Mouse (Mus musculus): Measurements from ENCODE around the gene Nid1. TPM values are rescaled to one million over a fixed set of nuclear protein-coding genes. Genes with fewer than 3 reads are reported as not detected.

The Nid1 gene
- 56.8 and 58.2 TPM in 2 replicates for polyA plus RNA-seq (2012; rRNA removed)

DNA sequence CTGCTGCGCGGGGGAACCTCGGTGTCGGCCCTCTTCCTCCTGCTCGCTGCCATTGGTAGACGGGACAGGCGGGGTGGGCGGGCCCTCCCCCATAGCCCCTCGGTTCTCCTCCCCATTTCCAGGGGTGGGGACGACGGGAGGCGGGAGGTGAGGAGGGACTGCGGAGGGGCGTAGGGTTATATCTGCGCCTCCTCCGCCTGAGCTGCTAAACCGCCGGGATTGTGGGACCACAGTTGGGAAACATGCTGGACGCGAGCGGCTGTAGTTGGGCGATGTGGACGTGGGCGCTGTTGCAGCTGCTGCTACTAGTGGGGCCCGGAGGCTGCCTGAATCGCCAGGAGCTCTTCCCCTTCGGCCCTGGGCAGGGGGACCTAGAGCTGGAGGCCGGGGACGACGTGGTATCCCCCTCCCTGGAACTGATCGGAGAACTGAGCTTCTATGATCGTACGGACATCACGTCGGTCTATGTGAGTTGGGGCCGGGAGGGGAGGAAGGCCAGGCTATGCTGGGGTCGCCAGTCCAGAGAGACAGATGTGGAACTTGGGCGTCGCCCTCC, at the start of gene Nid1:
Nid1 (plus strand) TSS at position 92 of the 556 bp plus-strand sequence.

DNA sequence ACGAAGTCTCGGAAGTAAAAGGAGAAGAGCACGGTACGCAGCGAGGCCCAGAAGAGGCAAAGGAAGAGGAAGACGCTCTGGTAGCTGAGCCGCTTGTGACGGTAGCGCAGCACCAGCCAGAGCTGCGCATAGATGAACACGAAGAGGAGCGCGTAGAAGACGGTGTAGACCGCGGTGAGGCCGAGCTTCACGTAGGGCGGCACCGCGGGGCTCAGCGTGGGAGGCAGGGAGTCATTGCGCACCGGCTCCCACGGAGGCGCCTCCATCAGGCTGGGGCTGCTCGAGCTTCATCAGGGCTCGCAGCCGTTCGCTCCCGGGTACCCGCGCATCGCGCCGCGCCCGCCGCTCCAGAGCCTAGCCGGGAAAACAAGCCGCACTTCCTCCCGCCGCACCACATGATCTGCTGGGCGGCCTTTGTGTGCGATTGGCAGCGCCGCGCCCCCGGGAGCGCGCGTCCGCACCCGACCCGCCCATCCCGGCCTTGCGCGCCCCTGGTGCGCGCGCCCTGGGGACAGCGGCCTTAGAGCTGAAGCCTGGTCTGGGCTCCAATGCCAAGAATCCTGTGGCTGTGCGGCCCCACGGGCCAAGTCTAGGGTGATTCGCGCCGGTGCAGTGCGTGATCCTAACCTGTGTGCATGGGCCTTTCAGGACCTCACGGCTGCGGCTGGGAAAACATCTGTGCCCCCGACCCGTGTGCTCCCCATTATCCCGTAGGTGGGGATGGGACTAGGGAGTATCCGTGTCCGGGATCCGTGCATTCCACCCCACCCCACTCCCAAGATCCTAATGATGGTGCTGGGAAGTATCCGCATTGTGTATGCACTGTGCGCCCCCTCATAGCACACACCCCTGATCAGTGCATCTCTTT, 43.9 kb upstream of the Nid1 start, which contains the start of gene Gpr137b:
Gpr137b (minus strand) TSS at position 787 of the 868 bp plus-strand sequence.

Other genes starting within 250 kb of the Nid1 start
- gene Gpr137b, start 43.5 kb upstream of the Nid1 start, polyA plus RNA-seq (2012; rRNA removed): 57.7 and 58.1 TPM in 2 replicates
- 1.7 and 2.1 TPM in 2 replicates for gene Lyst, start 152.8 kb downstream of the Nid1 start, polyA plus RNA-seq (2012; rRNA removed)